Mouse (Mus musculus) lung, adult 2 months (tissue): ENCODE measurements at regions not wholly inside any gene's neighbourhood (a gene's known extent, or its start where the extent isn't known, plus 50 kb on each side); places are given as distances from the start of the nearest gene placed in this dataset.

Experiments used
- CTCF ChIP-seq: fragments of 200-500 bp; IDR thresholded peaks from 2 replicates; pipeline ENCODE4 v1.5.1; 2011; ENCODE audit warnings: mild to moderate bottlenecking, low read length, control low read depth; ENCODE audit not compliant: insufficient read depth
- POLR2A ChIP-seq: fragments of 200-500 bp; IDR thresholded peaks from 2 replicates; pipeline ENCODE4 v1.6.1; 2011; ENCODE audit warnings: low read depth, mild to moderate bottlenecking, control low read depth, low read length, borderline replicate concordance; ENCODE audit errors: extremely low read depth

DNA sequence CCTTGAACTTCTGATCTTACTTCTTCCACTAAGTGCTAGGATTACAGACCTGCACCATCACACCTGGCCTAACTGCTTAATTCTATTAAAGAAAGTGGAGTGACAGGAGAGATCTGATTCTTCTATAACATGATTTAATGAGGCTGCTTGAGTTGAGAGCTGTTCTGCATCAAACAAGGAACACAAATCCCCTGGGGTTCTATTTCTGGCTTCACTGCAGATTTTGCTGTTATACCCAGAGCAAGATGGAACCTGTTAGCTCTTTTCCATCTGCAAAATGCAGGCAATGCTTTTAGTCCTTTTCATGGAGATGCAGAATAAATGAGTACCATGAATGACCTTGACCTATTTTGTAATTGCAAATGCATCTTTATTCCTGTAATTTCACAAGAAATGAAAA is 61.4 kb upstream of the Usp46 start:
- no peak for TF ChIP-seq POLR2A
- no peak for TF ChIP-seq CTCF
